ENCODE assay signal across 9 mouse cellular contexts in genomic region chr3:101108848-101109247, GRCm38 (mm10). TPM values are rescaled to one million over a fixed set of nuclear protein-coding genes. Genes with fewer than 3 reads are reported as not detected.
A peak's percentile ranks its signal among the peaks of the same experiment; 100 is the strongest.
DNase-seq lines count a peak whose midpoint lies in the region; ATAC-seq lines count a peak whose summit lies in the region.
"Had no signal": no experiment of that assay in that cellular context is flagged by ENCODE, and none has a peak within 500 bp of the region (broad histone marks: within the 10 kb centered on the region; RNA-seq: fewer than 3 reads in every experiment).

No protein-coding gene starts in this region.

- peak overlapping the region; percentile 81; the same call in 1 of the 2 replicates for H3K4me3 ChIP-seq in kidney, embryonic 14.5 days (ENCODE audit: low read length)
- H3K4me3 ChIP-seq in embryonic facial prominence, embryonic 12.5 days: peak overlapping the region; percentile 77
- peak overlapping the region; percentile 51 for H3K4me3 ChIP-seq in intestine, embryonic 14.5 days (ENCODE audit: low read depth, low read length)
- peak overlapping the region; percentile 85 for H3K4me3 ChIP-seq in neural tube, embryonic 11.5 days (ENCODE audit: low read depth, low read length)

- 28% methylated on average over 5 of the region's 5 CpGs for WGBS in kidney, embryonic 14.5 days
- WGBS in embryonic facial prominence, embryonic 12.5 days: 15% methylated on average over 5 of the region's 5 CpGs
- WGBS in intestine, embryonic 14.5 days: 17% methylated on average over 5 of the region's 5 CpGs
- 18% methylated on average over 5 of the region's 5 CpGs for WGBS in neural tube, embryonic 11.5 days

- H3K9me3 ChIP-seq in kidney, embryonic 14.5 days (ENCODE audit: control insufficient read depth, low read length): no peaks in the 10 kb centered on the region
- no peaks in the 10 kb centered on the region for H3K9me3 ChIP-seq in embryonic facial prominence, embryonic 12.5 days
- no peaks in the 10 kb centered on the region for H3K9me3 ChIP-seq in intestine, embryonic 14.5 days (ENCODE audit: control insufficient read depth, low read length)
- no peaks in the 10 kb centered on the region for H3K9me3 ChIP-seq in neural tube, embryonic 11.5 days (ENCODE audit: control insufficient read depth, low read length)

- no peak for ATAC-seq in kidney, embryonic 14.5 days (ENCODE audit: low FRiP score, low TSS enrichment)
- no peak for ATAC-seq in embryonic facial prominence, embryonic 12.5 days (ENCODE audit: insufficient number of reproducible peaks, insufficient read depth, low FRiP score, low TSS enrichment)
- ATAC-seq in intestine, embryonic 14.5 days (replicated peaks; ENCODE audit: low FRiP score, low TSS enrichment, low read depth): no peak
- ATAC-seq in neural tube, embryonic 11.5 days (ENCODE audit: insufficient read depth, low FRiP score, low TSS enrichment): no peak
- ATAC-seq in frontal cortex, adult (ENCODE audit: low TSS enrichment): no peak

- peak overlapping the region; percentile 91 for H3K4me2 ChIP-seq in kidney, embryonic 14.5 days (replicated peaks; ENCODE audit: low read depth, low read length)
- peak overlapping the region; percentile 75 for H3K4me2 ChIP-seq in embryonic facial prominence, embryonic 12.5 days (replicated peaks)
- peak overlapping the region; percentile 70 for H3K4me2 ChIP-seq in intestine, embryonic 14.5 days (ENCODE audit: low read length)
- peak overlapping the region; percentile 93 for H3K4me2 ChIP-seq in neural tube, embryonic 11.5 days (ENCODE audit: low read depth)

- H3K27ac ChIP-seq in kidney, embryonic 14.5 days (ENCODE audit: low read depth, low read length): no peak overlapping the region
- H3K27ac ChIP-seq in embryonic facial prominence, embryonic 12.5 days: no peak overlapping the region
- peak overlapping the region; percentile 48; the same call in 1 of the 2 replicates for H3K27ac ChIP-seq in intestine, embryonic 14.5 days (ENCODE audit: low read depth)
- H3K27ac ChIP-seq in neural tube, embryonic 11.5 days (ENCODE audit: low read depth, low read length): no peak overlapping the region

- no peak for DNase-seq in kidney, postnatal 25 days
- DNase-seq in intestine, embryonic 14.5 days (ENCODE audit: low spot score): peak; percentile 72
- DNase-seq in neural tube, embryonic 11.5 days (ENCODE audit: low spot score): no peak
- DNase-seq in testis, postnatal 14 days (ENCODE audit: low spot score): no peak
- DNase-seq in adrenal gland, adult (ENCODE audit: inconsistent age in 2 of 2, low spot score in 1 of 2): no peak

- peak overlapping the region; percentile 91; the same call in 1 of the 2 replicates for H3K9ac ChIP-seq in kidney, embryonic 14.5 days (ENCODE audit: low read depth, low read length)
- peak overlapping the region; percentile 96 for H3K9ac ChIP-seq in embryonic facial prominence, embryonic 12.5 days
- H3K9ac ChIP-seq in intestine, embryonic 14.5 days (ENCODE audit: low read length): peak overlapping the region; percentile 78
- peak overlapping the region; percentile 89 for H3K9ac ChIP-seq in neural tube, embryonic 11.5 days (ENCODE audit: low read length)

- H3K36me3 ChIP-seq in kidney, embryonic 14.5 days (ENCODE audit: control insufficient read depth, insufficient read depth, low read length): no peaks in the 10 kb centered on the region
- H3K36me3 ChIP-seq in embryonic facial prominence, embryonic 12.5 days: no peaks in the 10 kb centered on the region
- H3K36me3 ChIP-seq in intestine, embryonic 14.5 days (ENCODE audit: control insufficient read depth, insufficient read depth, low read length): no peaks in the 10 kb centered on the region
- no peaks in the 10 kb centered on the region for H3K36me3 ChIP-seq in neural tube, embryonic 11.5 days (ENCODE audit: control insufficient read depth, insufficient read depth, low read length)
- H3K36me3 ChIP-seq: G1E had no signal

- H3K27me3 ChIP-seq in kidney, embryonic 14.5 days (ENCODE audit: control insufficient read depth, insufficient read depth, low read length): no peaks in the 10 kb centered on the region
- no peaks in the 10 kb centered on the region for H3K27me3 ChIP-seq in embryonic facial prominence, embryonic 12.5 days
- H3K27me3 ChIP-seq in intestine, embryonic 14.5 days (replicated peaks; ENCODE audit: control insufficient read depth, insufficient read depth, low read length): no peaks in the 10 kb centered on the region
- no peaks in the 10 kb centered on the region for H3K27me3 ChIP-seq in neural tube, embryonic 11.5 days (ENCODE audit: control insufficient read depth, insufficient read depth, low read length)

- H3K4me1 ChIP-seq in kidney, embryonic 14.5 days (ENCODE audit: control insufficient read depth, insufficient read depth, low read length): peaks cover 19% of the 10 kb centered on the region; the same call in 1 of the 2 replicates
- H3K4me1 ChIP-seq in embryonic facial prominence, embryonic 12.5 days: peaks cover 55% of the 10 kb centered on the region
- peaks cover 33% of the 10 kb centered on the region for H3K4me1 ChIP-seq in intestine, embryonic 14.5 days (replicated peaks; ENCODE audit: control insufficient read depth, insufficient read depth, low read length)
- peaks cover 11% of the 10 kb centered on the region for H3K4me1 ChIP-seq in neural tube, embryonic 11.5 days (ENCODE audit: control insufficient read depth, insufficient read depth, low read length)

RNA-seq across cellular contexts. Expression of gene Ptgfrn, which starts 1.2 kb away (rescaled TPM):
- polyA plus RNA-seq in kidney, embryonic 14.5 days (2014; fragmentation: Nextera tagmentation; extraction: Ambion mirVana): 4.4 and 4.7 TPM in 2 replicates
- polyA plus RNA-seq in embryonic facial prominence, embryonic 12.5 days (2016; fragmentation: Nextera tagmentation; extraction: Ambion mirVana): 5.4 and 6.3 TPM in 2 replicates
- polyA plus RNA-seq in intestine, embryonic 14.5 days (2014; fragmentation: Nextera tagmentation; extraction: Ambion mirVana): 8.4 and 8.8 TPM in 2 replicates
- polyA plus RNA-seq in neural tube, embryonic 11.5 days (2014; fragmentation: Nextera tagmentation; extraction: Ambion mirVana): 3.1 and 3.6 TPM in 2 replicates
- polyA plus RNA-seq: G1E had no signal
